Mouse (Mus musculus): Measurements from ENCODE around the gene Pi4k2a. TPM values are rescaled to one million over a fixed set of nuclear protein-coding genes. Genes with fewer than 3 reads are reported as not detected.

The Pi4k2a gene
- total RNA-seq (2012; rRNA removed) (10.0 and 10.9 TPM in 2 replicates), total RNA-seq (2014; rRNA removed) (5.8 and 7.0 TPM in 2 replicates), polyA plus RNA-seq (2012; ENCODE audit: insufficient read length, low read depth) (21.4 and 23.9 TPM in 2 replicates)

- dilution Hi-C loops (cut with MboI; ENCODE audit: extremely low pct_ligation_motif_present, extremely low pct_unique_long_range_greater_than_20kb, low sequenced_read_pairs) (no loop called here), in situ Hi-C loops (cut with MboI; ENCODE audit: low pct_ligation_motif_present, low pct_unique_long_range_greater_than_20kb, low sequenced_read_pairs) (no loop called here)
- peak; percentile 100 for DNase-seq (ENCODE audit: extremely low read depth)
- H3K27ac ChIP-seq (ENCODE audit: insufficient read depth, low read depth): peak within 1 kb of the TSS; percentile 93
- H3K4me1 ChIP-seq (ENCODE audit: control insufficient read depth in 1 of 2, insufficient read depth in 2 of 2): peaks cover 2 to 26% of the 10 kb centered on the region in 2 experiments; a peak in 2 of 4 replicates
- no peaks in the 10 kb centered on the region for H3K9me3 ChIP-seq (replicated peaks; ENCODE audit: low read length)
- H3K4me3 ChIP-seq (replicated peaks in 1 of 3; ENCODE audit: low read depth in 2 of 3, low read length in 2 of 3, poor library complexity in 1 of 3): peak within 1 kb of the TSS; percentile 73 to 96 (median 84)
- no peaks in the 10 kb centered on the region for H3K27me3 ChIP-seq (replicated peaks)
- peak within 1 kb of the TSS; percentile 73 for H3K9ac ChIP-seq (ENCODE audit: insufficient read depth, low read depth)
- peaks cover 9% of the 10 kb centered on the region for H3K79me2 ChIP-seq (replicated peaks; ENCODE audit: control insufficient read depth, extremely low read depth, insufficient read depth, poor library complexity, severe bottlenecking)
- H3K36me3 ChIP-seq (replicated peaks in 1 of 2; ENCODE audit: control insufficient read depth in 1 of 2, insufficient read depth in 1 of 2, low read length in 1 of 2): peaks cover 7 to 24% of the 10 kb centered on the region in 2 experiments
- H3K4me2 ChIP-seq (ENCODE audit: insufficient read depth, low read depth, poor library complexity, severe bottlenecking): peak within 1 kb of the TSS; percentile 87
- TF ChIP-seq JUN (IDR thresholded peaks at IDR 0.05; ENCODE audit: insufficient read depth, low read depth, low read length): 0 out of 2 replicates have a peak, but pooled peaks have one; percentile 15
- TF ChIP-seq BHLHE40 (IDR thresholded peaks at IDR 0.05; ENCODE audit: low read depth, low read length): 0 out of 2 replicates have a peak, but pooled peaks have one; percentile 4
- TF ChIP-seq CHD2 (IDR thresholded peaks at IDR 0.05; ENCODE audit: low read length): no peak; the same call in 1 of the 2 replicates
- TF ChIP-seq MAFK (IDR thresholded peaks at IDR 0.05; ENCODE audit: insufficient replicate concordance, low read length): no peak
- TF ChIP-seq IRF4 (IDR thresholded peaks at IDR 0.05; ENCODE audit: low read depth, low read length): peak; percentile 23; the same call in 1 of the 2 replicates
- TF ChIP-seq MXI1 (IDR thresholded peaks at IDR 0.05; ENCODE audit: low read depth, low read length): peak; percentile 70; the same call in 1 of the 2 replicates
- TF ChIP-seq TBP (conservative IDR thresholded peaks at IDR 0.05; ENCODE audit: low read depth, low read length): 0 out of 2 replicates have a peak, but pooled peaks have one; percentile 44
- TF ChIP-seq RCOR1 (conservative IDR thresholded peaks at IDR 0.05; ENCODE audit: low read depth, low read length): no peak
- no peak for TF ChIP-seq USF1 (IDR thresholded peaks at IDR 0.05; ENCODE audit: low read depth, low read length)
- peak; percentile 76; the same call in 1 of the 2 replicates for TF ChIP-seq ZMIZ1 (IDR thresholded peaks at IDR 0.05; ENCODE audit: low read depth, low read length)
- no peak for TF ChIP-seq MYC (IDR thresholded peaks at IDR 0.05; ENCODE audit: low read depth, low read length)
- TF ChIP-seq MAX (IDR thresholded peaks at IDR 0.05; ENCODE audit: low read length): peak; percentile 47; the same call in 1 of the 2 replicates
- peak; percentile 78 for TF ChIP-seq POLR2A (IDR thresholded peaks at IDR 0.05; ENCODE audit: low read depth, low read length)
- peak; percentile 39; the same call in 1 of the 2 replicates for TF ChIP-seq E2F4 (IDR thresholded peaks at IDR 0.05; ENCODE audit: insufficient replicate concordance, low read depth, low read length)
- TF ChIP-seq SIN3A (IDR thresholded peaks at IDR 0.05; ENCODE audit: low read length): peak; percentile 89
- no peak for TF ChIP-seq USF2 (conservative IDR thresholded peaks at IDR 0.05; ENCODE audit: low read depth, low read length)
- TF ChIP-seq GABPA (IDR thresholded peaks at IDR 0.05; ENCODE audit: insufficient replicate concordance, low read depth, low read length): no peak
- TF ChIP-seq EP300 (IDR thresholded peaks at IDR 0.05; ENCODE audit: low read length): no peak
- TF ChIP-seq CTCF (conservative IDR thresholded peaks at IDR 0.05 in 1 of 2, IDR thresholded peaks at IDR 0.05 in 1 of 2; ENCODE audit: low read depth in 2 of 2, low read length in 2 of 2): no peak
- peak; percentile 38; the same call in 1 of the 2 replicates for TF ChIP-seq MEF2A (IDR thresholded peaks at IDR 0.05; ENCODE audit: borderline replicate concordance, low read depth, low read length)
- no peak for TF ChIP-seq ZC3H11A (IDR thresholded peaks at IDR 0.05; ENCODE audit: low read depth, low read length)
- no peak for TF ChIP-seq SMC3 (IDR thresholded peaks at IDR 0.05; ENCODE audit: low read depth, low read length)
- no peak; the same call in none of the 2 replicates for TF ChIP-seq ZNF384 (IDR thresholded peaks at IDR 0.05; ENCODE audit: low read depth, low read length)
- peak; percentile 61; the same call in 1 of the 2 replicates for TF ChIP-seq POLR2AphosphoS2 (IDR thresholded peaks at IDR 0.05; ENCODE audit: low read depth, low read length)
- no peak for TF ChIP-seq PAX5 (IDR thresholded peaks at IDR 0.05; ENCODE audit: low read length)
- no peak for TF ChIP-seq JUND (conservative IDR thresholded peaks at IDR 0.05; ENCODE audit: low read depth, low read length)
- peak; percentile 68 for TF ChIP-seq HCFC1 (IDR thresholded peaks at IDR 0.05; ENCODE audit: low read depth, low read length)
- TF ChIP-seq KAT2A (IDR thresholded peaks at IDR 0.05; ENCODE audit: insufficient replicate concordance, low read length): 0 out of 2 replicates have a peak, but pooled peaks have one; percentile 44
- no peak for TF ChIP-seq MAZ (IDR thresholded peaks at IDR 0.05; ENCODE audit: low read depth, low read length)
- TF ChIP-seq ZKSCAN1 (IDR thresholded peaks at IDR 0.05; ENCODE audit: borderline replicate concordance, low read depth, low read length): no peak
- TF ChIP-seq TCF12 (IDR thresholded peaks at IDR 0.05; ENCODE audit: low read depth, low read length): peak; percentile 39; the same call in 1 of the 2 replicates
- no peak for TF ChIP-seq RAD21 (IDR thresholded peaks at IDR 0.05; ENCODE audit: low read depth, low read length)
- 0 out of 2 replicates have a peak, but pooled peaks have one; percentile 19 for TF ChIP-seq ETS1 (conservative IDR thresholded peaks at IDR 0.05; ENCODE audit: low read depth, low read length)
- TF ChIP-seq UBTF (IDR thresholded peaks at IDR 0.05; ENCODE audit: low read depth, low read length): no peak
- peak; percentile 96 for TF ChIP-seq NRF1 (IDR thresholded peaks at IDR 0.05; ENCODE audit: low read depth, low read length)
- peak; percentile 78 for TF ChIP-seq CHD1 (IDR thresholded peaks at IDR 0.05; ENCODE audit: low read depth, low read length)
- TF ChIP-seq ELF1 (IDR thresholded peaks at IDR 0.05; ENCODE audit: low read depth, low read length): peak; percentile 72
Observed at GRCm38 (mm10) chr19:42089748-42090595, at the start of gene Pi4k2a. Gene Pi4k2a (plus strand): TSS chr19:42090470.
